Mouse (Mus musculus): ENCODE measurements at regions not wholly inside any gene's neighbourhood (a gene's known extent, or its start where the extent isn't known, plus 50 kb on each side); places are given as distances from the start of the nearest gene placed in this dataset.

DNA sequence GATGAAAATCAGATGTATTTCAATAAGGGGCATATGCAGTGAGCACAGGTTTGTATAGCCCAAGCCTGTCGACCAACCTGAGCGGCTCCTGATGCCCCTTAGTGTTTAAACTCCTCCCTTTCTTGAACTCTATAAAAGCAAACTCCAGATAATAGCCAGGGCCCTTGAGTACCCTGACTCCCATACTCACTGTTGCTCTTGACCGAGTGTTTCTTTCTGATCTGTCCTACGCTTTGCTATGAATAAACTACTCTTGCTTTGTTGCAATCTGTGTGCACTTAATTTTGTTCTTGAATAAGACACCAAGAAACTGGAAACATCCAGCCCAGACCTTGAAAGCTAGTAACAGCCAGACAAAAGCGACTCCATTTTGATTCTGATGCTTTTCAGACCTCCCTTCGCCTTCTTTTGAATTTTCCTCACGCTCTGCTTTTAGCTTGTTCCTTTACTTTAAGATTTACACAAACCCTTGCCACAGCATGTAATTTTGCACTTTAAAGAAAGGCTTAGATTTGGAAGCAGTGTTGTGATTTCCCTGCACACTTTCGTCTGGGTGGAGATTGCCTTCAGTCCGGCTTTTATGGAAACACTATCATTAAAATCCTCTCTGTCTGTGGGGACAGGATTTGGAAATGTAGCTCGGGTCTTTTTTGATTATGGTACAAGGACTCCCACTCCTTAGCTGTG is 149.1 kb downstream of the Gm5426 start:
- no peak for TF ChIP-seq POLR2A (IDR thresholded peaks at IDR 0.05; ENCODE audit: extremely low read depth, insufficient read depth, low read length)
- TF ChIP-seq CTCF (IDR thresholded peaks at IDR 0.05; ENCODE audit: extremely low read depth, insufficient read depth, low read length), result no peak
